Mouse (Mus musculus): ENCODE results near the gene Stmn1.

Stmn1 gene

GRCm38 (mm10) chr4:134457130-134457825 is 10.8 kb upstream of the Stmn1 start:
- no peak for DNase-seq (ENCODE audit: extremely low spot score, low read depth, low spot score)

GRCm38 (mm10) chr4:134458856-134459255 is 9.3 kb upstream of the Stmn1 start:
- DNase-seq (ENCODE audit: extremely low spot score, low read depth, low spot score) = no peak

GRCm38 (mm10) chr4:134460277-134460676 is 7.8 kb upstream of the Stmn1 start:
- DNase-seq (ENCODE audit: extremely low spot score, low read depth, low spot score) = no peak

GRCm38 (mm10) chr4:134461252-134461651 is 6.9 kb upstream of the Stmn1 start:
- no peak for DNase-seq (ENCODE audit: extremely low spot score, low read depth, low spot score)

GRCm38 (mm10) chr4:134465789-134466188 is 2.3 kb upstream of the Stmn1 start:
- no peak for DNase-seq (ENCODE audit: extremely low spot score, low read depth, low spot score)

DNA sequence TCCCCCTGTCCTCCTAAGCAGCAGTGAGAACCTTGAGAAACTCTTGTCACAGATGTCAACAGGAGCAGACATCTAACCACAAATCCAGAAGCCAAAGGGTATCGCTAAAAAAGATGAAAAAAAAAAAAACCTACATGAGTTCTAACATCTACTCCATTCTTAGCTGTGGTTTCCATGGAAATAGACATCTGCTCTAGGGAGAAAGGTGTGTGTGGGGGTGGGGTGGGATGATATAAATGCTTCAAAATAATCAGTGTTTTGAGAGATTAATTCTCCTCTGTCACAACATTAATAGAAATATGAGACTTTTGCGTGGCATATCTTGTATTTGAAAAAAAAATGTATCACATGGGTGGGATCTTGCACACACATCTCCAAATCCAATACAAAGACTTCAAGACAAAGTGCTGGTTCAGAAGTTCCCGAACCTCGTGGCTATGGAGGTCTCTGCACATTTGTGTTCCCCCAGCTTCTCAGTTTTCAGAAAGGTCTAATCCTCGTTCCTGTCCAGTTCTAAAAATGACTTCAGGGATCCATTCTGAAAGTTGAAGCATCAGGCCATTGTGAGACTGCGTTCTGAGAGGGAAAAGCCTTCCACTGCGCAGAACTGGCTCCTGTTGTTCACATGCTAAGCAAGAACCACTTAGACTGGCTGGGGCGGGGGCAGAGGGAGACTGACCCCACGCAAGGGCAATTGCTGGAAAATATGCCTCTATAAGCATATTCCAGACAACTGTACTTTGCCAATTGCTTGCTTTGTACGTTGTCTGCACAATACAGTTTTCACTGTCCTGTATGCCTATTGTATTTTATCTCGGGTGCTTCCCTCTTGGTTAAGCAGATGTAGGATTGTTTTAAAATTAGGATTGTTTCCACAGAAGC is 1.5 kb upstream of the Stmn1 start:
- DNase-seq (ENCODE audit: extremely low spot score, low read depth, low spot score) = no peak

- no peak for DNase-seq (ENCODE audit: extremely low spot score, low read depth, low spot score)
Observed at GRCm38 (mm10) chr4:134467435-134468214, 495 bp upstream of the Stmn1 start.

GRCm38 (mm10) chr4:134468578-134469266 is 602 bp downstream of the Stmn1 start:
- peak; percentile 54 for DNase-seq (ENCODE audit: extremely low spot score, low read depth, low spot score)

GRCm38 (mm10) chr4:134469341-134469796 is 1.2 kb downstream of the Stmn1 start:
- DNase-seq (ENCODE audit: extremely low spot score, low read depth, low spot score) = no peak

DNA sequence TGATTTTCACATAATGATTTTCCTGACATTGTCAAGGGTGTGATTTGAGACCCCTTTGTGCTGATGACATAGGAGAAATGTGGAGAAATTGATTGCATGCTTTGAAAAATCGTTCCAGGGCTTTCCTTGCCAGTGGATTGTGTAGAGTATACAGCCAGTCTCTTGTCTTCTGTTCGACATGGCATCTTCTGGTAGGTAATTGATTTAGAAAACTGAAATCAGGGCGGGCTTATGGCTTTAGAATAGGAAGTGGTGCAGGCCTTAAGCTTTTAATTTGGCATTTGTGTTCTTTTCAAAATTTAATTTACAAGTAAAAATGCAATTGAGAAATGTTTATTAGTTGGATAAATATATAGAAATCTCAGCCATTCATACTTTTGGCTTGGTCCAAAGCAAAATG is 1.9 kb downstream of the Stmn1 start:
- no peak for DNase-seq (ENCODE audit: extremely low spot score, low read depth, low spot score)

- DNase-seq (ENCODE audit: extremely low spot score, low read depth, low spot score) = no peak
Observed at GRCm38 (mm10) chr4:134471469-134471868, 3.3 kb downstream of the Stmn1 start.

DNA sequence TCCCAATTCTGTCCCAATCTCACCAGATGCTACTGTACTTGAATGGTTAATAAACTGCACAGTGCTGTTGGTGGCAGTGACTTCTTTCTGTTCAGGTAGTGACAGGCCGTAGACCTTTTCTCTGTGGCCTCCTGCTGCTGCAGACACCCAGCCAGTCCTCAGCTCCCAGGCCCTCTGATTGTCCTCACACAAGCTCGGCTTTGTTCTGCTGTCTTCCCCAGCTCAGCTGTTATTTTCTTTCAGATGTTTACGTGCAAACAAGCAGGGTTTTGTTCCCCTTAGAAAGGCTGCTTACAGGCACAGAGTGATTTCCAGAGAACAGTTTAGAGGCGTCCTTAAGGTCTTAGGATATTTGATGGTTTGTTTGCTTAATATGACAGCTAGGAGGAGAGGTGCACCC is 5.6 kb downstream of the Stmn1 start:
- DNase-seq (ENCODE audit: extremely low spot score, low read depth, low spot score) = no peak

DNA sequence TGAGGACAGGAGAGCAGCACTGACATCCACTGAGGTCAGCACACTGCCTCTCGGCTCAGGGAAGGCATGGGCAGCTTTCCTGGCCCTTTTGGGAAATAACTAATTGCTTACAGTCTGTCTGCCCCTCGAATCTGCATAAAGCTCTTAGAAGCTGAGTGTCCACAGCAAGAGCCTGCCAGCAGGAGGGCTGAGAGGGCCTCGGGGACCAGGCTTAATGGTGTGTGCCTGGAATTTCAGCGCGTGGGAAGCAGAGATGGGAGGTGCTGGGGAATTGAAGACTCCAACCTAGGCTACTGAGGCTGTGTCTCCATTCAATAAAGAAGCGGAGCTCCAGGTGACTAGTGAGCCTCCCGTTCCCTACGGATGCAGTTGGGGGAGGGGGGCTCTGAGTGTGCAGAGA is 6.1 kb downstream of the Stmn1 start:
- no peak for DNase-seq (ENCODE audit: extremely low spot score, low read depth, low spot score)

DNA sequence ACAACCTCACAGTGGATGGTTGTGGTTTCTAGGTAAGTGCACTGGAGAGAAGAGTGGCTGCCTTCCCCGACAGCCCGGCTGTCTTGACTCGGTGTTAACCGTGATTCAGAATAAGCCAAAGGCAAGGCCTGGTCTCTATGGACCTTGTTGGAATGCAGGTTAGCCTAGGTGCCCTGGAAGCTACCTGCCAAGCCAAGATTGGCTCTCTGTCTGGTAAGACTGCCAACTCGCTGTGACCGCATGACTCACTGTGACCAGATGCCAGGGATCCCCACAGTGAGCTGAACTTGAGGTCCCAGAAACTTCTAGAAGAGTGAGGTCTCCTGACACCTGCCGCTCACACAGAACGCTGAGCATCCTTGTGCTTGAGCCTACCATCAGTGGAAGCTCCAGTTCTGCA is 8.8 kb downstream of the Stmn1 start:
- no peak for DNase-seq (ENCODE audit: extremely low spot score, low read depth, low spot score)

GRCm38 (mm10) chr4:134478031-134478430 is 9.9 kb downstream of the Stmn1 start:
- DNase-seq (ENCODE audit: extremely low spot score, low read depth, low spot score) = no peak

DNA sequence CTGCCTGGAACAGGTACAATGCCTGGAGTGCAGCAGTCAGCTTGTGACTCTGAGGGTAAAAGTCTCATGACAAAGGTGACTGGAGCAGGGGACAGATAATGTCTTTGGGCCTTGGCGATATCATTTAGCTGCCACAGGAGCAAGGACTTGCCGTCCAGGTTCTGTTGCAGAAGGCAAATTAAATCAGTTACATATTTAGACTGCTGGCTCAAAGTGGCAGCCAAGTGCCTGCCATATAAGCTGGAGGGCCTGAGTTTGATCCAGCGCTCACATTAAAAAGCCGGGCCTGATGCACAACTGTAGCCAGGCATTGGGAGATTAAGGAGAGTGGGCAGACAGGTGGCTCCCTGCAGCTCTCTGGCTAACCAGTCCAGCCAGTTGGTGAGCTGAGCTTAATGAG is 11.7 kb downstream of the Stmn1 start:
- no peak for DNase-seq (ENCODE audit: extremely low spot score, low read depth, low spot score)

- DNase-seq (ENCODE audit: extremely low spot score, low read depth, low spot score) = no peak
Observed at GRCm38 (mm10) chr4:134480864-134481263, 12.7 kb downstream of the Stmn1 start.

- no peak for DNase-seq (ENCODE audit: extremely low spot score, low read depth, low spot score)
Observed at GRCm38 (mm10) chr4:134481270-134481669, 13.2 kb downstream of the Stmn1 start.

DNA sequence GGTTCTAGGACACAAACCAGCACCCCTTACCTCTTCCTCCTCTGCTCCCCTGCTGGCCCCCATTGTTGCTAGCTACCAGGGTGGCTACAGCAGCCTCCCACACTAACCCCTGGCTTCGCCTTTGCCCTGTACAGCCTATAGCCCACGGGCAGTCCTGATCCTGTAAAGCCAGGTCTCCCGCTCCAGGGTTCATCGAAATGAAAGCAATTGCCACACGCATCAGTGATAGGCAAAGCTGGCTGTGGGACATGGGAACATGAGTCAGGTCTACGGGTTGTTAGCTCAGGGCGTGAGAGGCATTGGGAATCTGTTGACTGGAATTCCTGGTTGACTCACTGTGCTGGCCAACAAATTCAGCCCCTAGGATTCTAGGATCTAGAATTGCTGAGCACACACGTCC is 14.3 kb downstream of the Stmn1 start:
- no peak for DNase-seq (ENCODE audit: extremely low spot score, low read depth, low spot score)

GRCm38 (mm10) chr4:134483078-134483688 is 15.1 kb downstream of the Stmn1 start:
- DNase-seq (ENCODE audit: extremely low spot score, low read depth, low spot score) = no peak
